Mouse (Mus musculus) liver, postnatal 0 days (tissue): ENCODE data around the gene Fbxw2. TPM values are rescaled to one million over a fixed set of nuclear protein-coding genes. Genes with fewer than 3 reads are reported as not detected.
A peak's percentile ranks its signal among the peaks of the same experiment; 100 is the strongest.

Experiments used
- ATAC-seq: fragments of 200-750 bp; cut with Nextera tagmentation; 2 replicates; pipeline ENCODE4 v1.8.0; 2017; ENCODE audit warnings: mild to moderate bottlenecking, moderate library complexity
- DNase-seq: peaks from one replicate; pipeline ENCODE4 v3.0.0-alpha.2; 2016
- H3K27ac ChIP-seq: fragments of 300-500 bp; sonication (generic); 2 replicates; pipeline ENCODE4 v1.5.1; 2014; ENCODE audit warnings: antibody characterized with exemption, moderate library complexity, mild to moderate bottlenecking, low read depth
- H3K27me3 ChIP-seq: fragments of 300-500 bp; sonication (generic); 2 replicates; pipeline ENCODE4 v1.6.1; 2014; ENCODE audit warnings: low read length, control low read depth, mixed read lengths; ENCODE audit not compliant: insufficient read depth
- H3K36me3 ChIP-seq: fragments of 300-500 bp; sonication (generic); replicated peaks from 2 replicates; pipeline ENCODE4 v1.6.1; 2014; ENCODE audit warnings: mild to moderate bottlenecking, control low read depth, low read length, moderate library complexity, mixed read lengths; ENCODE audit not compliant: insufficient read depth
- H3K4me1 ChIP-seq: fragments of 300-500 bp; sonication (generic); 2 replicates; pipeline ENCODE4 v1.6.1; 2014; ENCODE audit warnings: antibody characterized with exemption, mild to moderate bottlenecking, control low read depth; ENCODE audit not compliant: insufficient read depth
- H3K4me2 ChIP-seq: fragments of 300-500 bp; sonication (generic); 2 replicates; pipeline ENCODE4 v1.6.1; 2014; ENCODE audit warnings: low read depth, mild to moderate bottlenecking, low read length, moderate library complexity, mixed read lengths
- H3K4me3 ChIP-seq: fragments of 300-500 bp; sonication (generic); 2 replicates; pipeline ENCODE4 v1.5.1; 2014; ENCODE audit warnings: low read depth, low read length
- H3K9ac ChIP-seq: fragments of 300-500 bp; sonication (generic); replicated peaks from 2 replicates; pipeline ENCODE4 v1.6.1; 2014; ENCODE audit warnings: mild to moderate bottlenecking, moderate library complexity
- H3K9me3 ChIP-seq: fragments of 300-500 bp; sonication (generic); 2 replicates; pipeline ENCODE4 v1.6.1; 2016; ENCODE audit warnings: mild to moderate bottlenecking, control low read depth, low read length, mixed read lengths
- CTCF ChIP-seq: sonication (generic); IDR thresholded peaks from 2 replicates; pipeline ENCODE4 v1.5.1; 2016; ENCODE audit warnings: antibody characterized with exemption, low read depth
- EP300 ChIP-seq: IDR thresholded peaks from 2 replicates; pipeline ENCODE4 v1.6.1; 2016; ENCODE audit warnings: antibody characterized with exemption, low read depth, mild to moderate bottlenecking
- WGBS: fragments of 180-500 bp; shearing (Covaris S2); extraction: QIAGEN DNeasy Blood & Tissue Kit; methylation state at CpG from one replicate; pipeline ENCODE4 v1.1.7; 2014; ENCODE audit not compliant: insufficient replicate concordance; 5-methylcytosine and 5-hydroxymethylcytosine counted together
- polyA plus RNA-seq: library from polyadenylated mRNA; unstranded; fragments of >200 nt; fragmentation: Nextera tagmentation; extraction: Ambion mirVana; gene quantifications from 2 replicates; pipeline ENCODE4 v1.2.1, GENCODE M21; 2015

Fbxw2 gene
- polyA plus RNA-seq: 36.1 and 38.3 TPM in 2 replicates

DNA sequence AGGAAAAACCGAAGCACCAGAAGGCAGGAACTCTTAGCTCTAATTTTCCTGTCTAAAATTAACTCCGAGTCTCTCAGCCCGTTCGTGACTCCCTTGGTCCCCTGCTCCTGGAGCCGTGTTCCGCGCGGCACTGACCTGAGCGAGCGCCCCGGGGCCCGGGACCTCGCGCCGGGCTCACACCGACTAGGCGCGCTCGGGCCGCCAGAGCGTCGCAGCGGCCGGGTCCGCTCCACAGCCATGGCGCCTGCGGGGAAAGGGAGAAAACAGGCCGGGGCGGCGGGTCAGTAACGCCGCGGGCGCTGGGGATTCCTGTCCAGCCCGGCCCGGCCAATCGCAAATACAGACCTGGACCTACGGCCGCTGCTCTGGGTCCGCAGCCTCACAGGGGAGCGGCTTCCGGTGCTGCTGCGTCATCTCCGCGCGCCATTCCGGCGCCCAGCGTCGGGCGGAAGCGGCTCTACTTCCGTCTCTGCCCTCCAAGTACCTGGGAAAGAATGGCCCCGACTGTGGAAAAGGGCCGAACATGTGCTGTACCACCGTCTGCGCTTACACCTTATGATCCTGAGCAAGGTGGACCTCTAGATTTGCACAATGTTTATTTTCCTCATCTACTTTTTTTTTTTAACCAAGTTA, at the start of gene Fbxw2:
Gene Fbxw2, minus strand, starts transcription at position 485 of the 633 bp plus-strand sequence.
- peaks cover 15% of the 10 kb centered on the region for H3K36me3 ChIP-seq
- peak within 1 kb of the TSS; percentile 100 for H3K9ac ChIP-seq
- peak within 1 kb of the TSS; percentile 99 for H3K4me3 ChIP-seq
- under 1% methylated on average over 57 of the region's 57 CpGs for WGBS
- TF ChIP-seq EP300 (peak; percentile 63), CTCF (no peak)
- H3K27me3 ChIP-seq: no peaks in the 10 kb centered on the region
- DNase-seq: peak; percentile 95
- peak within 1 kb of the TSS; percentile 99 for H3K27ac ChIP-seq
- no peaks in the 10 kb centered on the region for H3K9me3 ChIP-seq
- H3K4me1 ChIP-seq: peaks cover 22% of the 10 kb centered on the region
- peak within 1 kb of the TSS; percentile 87 for H3K4me2 ChIP-seq
- ATAC-seq: peak; percentile 93

DNA sequence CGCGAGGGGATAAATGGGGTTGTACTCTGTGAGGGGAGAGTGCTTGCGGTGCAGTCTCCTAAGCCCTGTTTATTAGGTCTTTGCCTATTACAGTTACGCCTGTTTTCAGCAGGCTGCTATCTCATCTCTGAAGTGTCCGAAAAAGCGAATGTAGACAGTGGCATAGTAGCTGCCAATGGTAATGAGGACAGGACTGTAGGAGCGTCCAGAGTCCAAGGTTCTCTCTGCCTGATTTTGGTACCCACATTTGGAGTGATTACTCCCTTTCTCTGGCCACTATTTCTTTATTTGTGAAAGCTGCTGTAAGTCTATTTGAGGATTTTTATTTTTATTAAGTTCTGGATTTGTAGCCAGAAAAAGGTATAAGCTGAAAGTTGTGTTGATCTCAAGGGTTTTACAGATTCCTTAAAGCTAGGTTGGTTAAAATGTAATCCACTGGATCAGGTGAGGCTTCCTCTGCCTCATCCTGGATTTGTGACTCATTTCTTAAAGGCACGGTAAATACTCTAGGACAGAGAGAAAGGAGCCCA, 48.8 kb upstream of the Fbxw2 start, which contains the start of gene Psmd5:
Gene Psmd5, minus strand, starts transcription at position 153 of the 530 bp plus-strand sequence.
- peaks cover 8% of the 10 kb centered on the region for H3K4me1 ChIP-seq
- H3K27me3 ChIP-seq: no peaks in the 10 kb centered on the region
- H3K4me3 ChIP-seq: peak within 1 kb of the TSS; percentile 30
- H3K9ac ChIP-seq: peak within 1 kb of the TSS; percentile 39; the same call in 1 of the 2 replicates
- no peaks in the 10 kb centered on the region for H3K36me3 ChIP-seq
- TF ChIP-seq EP300 (no peak), CTCF (no peak)
- ATAC-seq: no peak
- 24% methylated on average over 8 of the region's 8 CpGs for WGBS
- no peaks in the 10 kb centered on the region for H3K9me3 ChIP-seq
- H3K27ac ChIP-seq: peak within 1 kb of the TSS; percentile 31
- no peak for DNase-seq
- H3K4me2 ChIP-seq: peak within 1 kb of the TSS; percentile 61

DNA sequence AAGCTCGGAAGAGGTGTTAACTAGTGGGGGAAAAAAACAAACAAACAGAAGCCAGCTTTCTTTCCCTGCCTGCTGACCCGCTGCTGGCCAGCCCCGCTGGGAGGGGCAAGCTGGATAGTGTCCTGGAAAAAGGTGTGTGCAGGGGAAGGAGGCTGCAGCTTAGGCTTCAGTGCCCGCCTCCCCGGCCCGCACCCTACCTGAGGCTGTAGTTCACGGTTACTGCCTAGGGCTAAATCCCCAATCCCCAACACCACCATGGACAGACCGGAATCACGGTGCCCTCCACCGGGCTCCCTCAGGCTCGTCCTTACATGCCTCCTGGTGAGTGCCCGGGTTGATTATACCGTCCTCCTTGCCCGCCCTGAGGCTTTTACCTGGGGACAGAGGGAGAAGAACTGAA, 48.2 kb upstream of the Fbxw2 start, which contains the start of gene Cutal:
Gene Cutal, plus strand, starts transcription at position 126 of the 400 bp plus-strand sequence.
- WGBS: 22% methylated on average over 14 of the region's 14 CpGs
- Histone ChIP-seq H3K36me3 (no peaks in the 10 kb centered on the region), H3K4me2 (peak within 1 kb of the TSS; percentile 61), H3K4me1 (peaks cover 11% of the 10 kb centered on the region), H3K27ac (peak within 1 kb of the TSS; percentile 31), H3K27me3 (no peaks in the 10 kb centered on the region), H3K9me3 (no peaks in the 10 kb centered on the region), H3K4me3 (peak within 1 kb of the TSS; percentile 30), H3K9ac (peak within 1 kb of the TSS; percentile 39; the same call in 1 of the 2 replicates)
- DNase-seq (peak; percentile 52), ATAC-seq (no peak)
- TF ChIP-seq CTCF: no peak
- no peak for TF ChIP-seq EP300

DNA sequence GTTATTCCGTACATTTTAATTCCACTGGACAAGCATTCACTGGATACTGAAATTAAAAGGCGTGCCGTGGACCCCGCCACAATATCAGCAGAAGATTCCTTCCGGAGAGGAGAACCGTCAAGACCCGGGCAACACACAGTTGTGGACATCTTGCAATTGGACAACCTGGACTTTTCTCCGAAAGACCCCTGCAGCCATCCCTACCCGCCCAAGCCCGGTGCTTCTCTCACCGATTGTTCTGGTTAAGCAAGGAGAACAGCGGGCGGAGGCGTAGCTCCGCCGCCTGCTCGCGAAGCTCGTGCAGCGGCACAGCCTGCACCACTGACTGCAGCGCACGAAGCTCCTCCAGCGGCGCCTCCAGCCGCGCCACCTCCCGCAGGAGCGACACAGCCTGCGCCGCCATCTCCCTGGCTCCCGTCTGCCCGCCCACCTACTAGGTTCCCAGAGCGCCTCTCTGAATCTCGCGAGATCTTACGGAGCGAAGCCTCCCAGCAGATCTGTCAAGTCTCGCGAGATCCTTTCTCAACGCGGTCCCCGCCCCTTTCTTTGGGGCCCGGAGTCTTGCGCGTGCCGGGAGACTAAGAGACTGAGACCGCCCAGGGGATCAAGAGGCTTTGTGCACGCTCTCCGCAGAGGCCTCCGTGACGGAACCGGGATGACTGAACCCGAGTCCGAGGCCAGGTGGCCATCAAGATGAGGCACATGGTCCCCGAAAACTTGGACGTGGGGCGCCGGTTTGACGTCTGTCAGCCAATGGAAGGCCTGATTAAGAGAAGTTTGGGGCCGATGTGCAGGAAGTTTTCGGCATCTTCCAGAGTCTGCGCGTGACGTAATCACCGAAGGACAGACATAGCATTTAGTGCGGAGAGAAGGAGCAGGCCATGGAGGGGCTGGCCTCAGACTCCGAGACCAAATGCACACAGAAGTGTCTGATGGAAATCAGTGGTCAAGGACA, 44.7 kb upstream of the Fbxw2 start:
- no peaks in the 10 kb centered on the region for H3K27me3 ChIP-seq
- peaks cover 19% of the 10 kb centered on the region for H3K4me1 ChIP-seq
- peak overlapping the region; percentile 79 for H3K27ac ChIP-seq
- H3K36me3 ChIP-seq: peaks cover 7% of the 10 kb centered on the region
- WGBS: under 1% methylated on average over 67 of the region's 67 CpGs
- H3K9ac ChIP-seq: peak overlapping the region; percentile 80
- ATAC-seq (peak; percentile 96), DNase-seq (peak; percentile 97)
- H3K4me2 ChIP-seq: peak overlapping the region; percentile 82
- TF ChIP-seq CTCF: no peak
- TF ChIP-seq EP300: peak; percentile 96
- H3K9me3 ChIP-seq: no peaks in the 10 kb centered on the region
- H3K4me3 ChIP-seq: peak overlapping the region; percentile 75

DNA sequence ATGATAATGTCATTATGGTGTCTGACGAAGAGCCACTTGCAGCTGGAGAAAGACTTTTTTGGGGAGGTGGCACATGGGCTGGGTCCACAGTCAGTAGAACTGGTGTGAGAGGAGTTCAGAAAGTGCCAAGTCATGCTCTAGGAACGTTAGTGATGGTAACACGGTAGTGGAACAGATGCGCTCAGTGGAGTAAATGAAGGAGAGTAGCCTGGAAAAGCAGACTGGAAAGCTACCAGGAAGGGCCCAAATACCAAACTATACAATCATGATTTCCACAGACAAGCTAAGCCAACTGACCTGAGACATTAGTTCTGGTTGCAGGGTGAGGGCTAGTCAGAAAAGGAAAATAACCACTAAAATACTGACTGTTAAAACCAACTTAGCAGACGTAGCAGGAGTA, 43.6 kb upstream of the Fbxw2 start:
- Histone ChIP-seq H3K4me1 (peaks cover 19% of the 10 kb centered on the region), H3K4me2 (peak overlapping the region; percentile 82), H3K9me3 (no peaks in the 10 kb centered on the region), H3K27me3 (no peaks in the 10 kb centered on the region), H3K36me3 (peaks cover 18% of the 10 kb centered on the region), H3K9ac (peak overlapping the region; percentile 80), H3K4me3 (peak overlapping the region; percentile 75), H3K27ac (peak overlapping the region; percentile 79)
- ATAC-seq (peak; percentile 49), DNase-seq (peak; percentile 41)
- TF ChIP-seq EP300 (no peak), CTCF (no peak)
- 13% methylated on average over 5 of the region's 5 CpGs for WGBS
